Mouse (Mus musculus) olfactory bulb, adult 2 months (tissue): ENCODE measurements at regions not wholly inside any gene's neighbourhood (a gene's known extent, or its start where the extent isn't known, plus 50 kb on each side); places are given as distances from the start of the nearest gene placed in this dataset.

Experiments
- CTCF ChIP-seq: fragments of 200-500 bp; IDR thresholded peaks from 2 replicates; pipeline ENCODE4 v1.5.1; 2012; ENCODE audit warnings: low read depth, mild to moderate bottlenecking, low read length, moderate library complexity; ENCODE audit not compliant: insufficient read depth
- POLR2A ChIP-seq: fragments of 200-500 bp; IDR thresholded peaks from 2 replicates; pipeline ENCODE4 v1.6.1; 2012; ENCODE audit warnings: mild to moderate bottlenecking, low read depth, low read length, moderate library complexity; ENCODE audit not compliant: insufficient read depth

GRCm38 (mm10) chr6:117534149-117534548 is 306.8 kb upstream of the Zfp637 start:
- TF ChIP-seq CTCF = no peak
- no peak for TF ChIP-seq POLR2A
